Mouse (Mus musculus): ENCODE measurements at regions not wholly inside any gene's neighbourhood (a gene's known extent, or its start where the extent isn't known, plus 50 kb on each side); places are given as distances from the start of the nearest gene placed in this dataset.

DNA sequence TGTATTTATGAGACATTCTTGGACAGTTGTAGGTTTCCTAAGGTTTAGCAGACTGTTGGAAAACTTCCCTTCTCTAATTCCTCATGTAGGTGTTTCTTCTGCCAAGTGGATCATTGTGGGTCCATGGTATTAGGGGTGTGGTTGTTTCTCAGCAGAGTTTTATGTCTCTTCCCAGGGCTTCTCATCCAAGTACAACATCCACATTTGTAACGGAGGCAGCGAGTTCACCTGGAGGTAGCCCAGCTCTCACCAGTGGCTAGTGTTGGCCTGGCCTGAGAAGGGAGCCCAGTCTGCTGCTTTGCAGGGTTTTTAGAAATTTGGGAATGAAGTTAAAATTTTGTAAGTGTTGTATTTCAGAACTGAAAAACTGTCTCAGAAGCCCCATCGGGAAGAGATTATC lies 122.4 kb downstream of the Wnt5a start:
- H3K36me3 ChIP-seq (ENCODE audit: control insufficient read depth, insufficient read depth, low read length): no peaks in the 10 kb centered on the region
- H3K9ac ChIP-seq (ENCODE audit: low read depth, low read length): no peak overlapping the region

DNA sequence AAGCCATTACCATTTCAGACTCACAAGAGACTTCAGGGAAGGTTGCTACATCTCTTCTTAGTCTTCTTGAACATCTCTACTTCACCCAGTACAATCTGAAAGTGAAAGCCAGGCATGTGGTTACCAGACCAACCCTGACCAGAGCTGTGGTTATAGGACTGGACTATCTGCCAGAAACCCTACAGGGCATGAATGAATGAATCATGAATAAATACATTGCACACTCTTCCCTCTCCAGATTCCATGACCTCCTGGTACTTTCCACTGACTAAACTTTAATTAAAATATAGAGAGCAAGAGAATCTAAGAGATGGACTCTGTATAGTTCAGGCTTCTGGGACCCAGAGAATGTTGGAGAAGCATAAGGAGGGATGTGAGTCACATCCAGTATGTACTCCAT lies 130.6 kb downstream of the Wnt5a start:
- H3K9me3 ChIP-seq (ENCODE audit: control insufficient read depth, low read length): no peaks in the 10 kb centered on the region
- no peaks in the 10 kb centered on the region for H3K4me1 ChIP-seq (replicated peaks; ENCODE audit: control insufficient read depth, insufficient read depth, low read length)
- no peak for ATAC-seq (replicated peaks; ENCODE audit: low FRiP score)
- H3K36me3 ChIP-seq (ENCODE audit: control insufficient read depth, insufficient read depth, low read length): no peaks in the 10 kb centered on the region
- no peak overlapping the region for H3K4me3 ChIP-seq (ENCODE audit: low read depth, low read length)
- H3K9ac ChIP-seq (ENCODE audit: low read depth, low read length): no peak overlapping the region
- DNase-seq (ENCODE audit: low spot score): no peak
- no peak overlapping the region for H3K27ac ChIP-seq (ENCODE audit: low read depth, low read length)
- no peak overlapping the region for H3K4me2 ChIP-seq
- H3K27me3 ChIP-seq (replicated peaks; ENCODE audit: control insufficient read depth, insufficient read depth, low read length): no peaks in the 10 kb centered on the region

More for the DNA sequence above, 122.4 kb downstream of the Wnt5a start:
- whole genome bisulfite sequencing: 87% methylated on average over 3 of the region's 3 CpGs
- Histone ChIP-seq H3K27me3 (replicated peaks; ENCODE audit: control insufficient read depth, insufficient read depth, low read length) (no peaks in the 10 kb centered on the region), H3K4me3 (ENCODE audit: low read depth, low read length) (no peak overlapping the region), H3K27ac (ENCODE audit: low read depth, low read length) (no peak overlapping the region), H3K4me2 (no peak overlapping the region), H3K9me3 (ENCODE audit: control insufficient read depth, low read length) (no peaks in the 10 kb centered on the region), H3K4me1 (replicated peaks; ENCODE audit: control insufficient read depth, insufficient read depth, low read length) (no peaks in the 10 kb centered on the region)
- ATAC-seq (replicated peaks; ENCODE audit: low FRiP score) (no peak), DNase-seq (ENCODE audit: low spot score) (no peak)

DNA sequence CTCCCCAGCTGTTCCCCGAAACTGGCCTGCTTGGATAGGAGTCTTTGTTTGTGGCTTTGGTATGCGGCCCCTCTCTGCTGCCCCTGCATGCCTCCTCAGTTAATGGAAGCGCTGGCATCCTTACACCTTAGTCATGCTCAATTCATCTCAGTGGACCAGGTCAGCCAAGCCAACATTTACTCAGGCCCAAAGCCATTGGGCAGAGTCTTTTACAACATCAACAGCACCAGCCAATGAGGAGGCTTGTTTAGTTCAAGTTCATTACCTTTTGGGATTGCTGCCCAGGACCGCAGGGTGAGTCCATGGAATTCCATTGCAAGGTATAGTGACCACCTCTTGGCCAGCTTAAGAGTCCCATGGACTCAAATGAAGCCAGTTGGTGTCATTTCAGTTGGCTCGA lies 134.5 kb downstream of the Wnt5a start:
- Histone ChIP-seq H3K9me3 (ENCODE audit: control insufficient read depth, low read length) (no peaks in the 10 kb centered on the region), H3K36me3 (ENCODE audit: control insufficient read depth, insufficient read depth, low read length) (no peaks in the 10 kb centered on the region), H3K4me1 (replicated peaks; ENCODE audit: control insufficient read depth, insufficient read depth, low read length) (no peaks in the 10 kb centered on the region), H3K27ac (ENCODE audit: low read depth, low read length) (no peak overlapping the region), H3K9ac (ENCODE audit: low read depth, low read length) (no peak overlapping the region), H3K4me3 (ENCODE audit: low read depth, low read length) (no peak overlapping the region), H3K4me2 (no peak overlapping the region), H3K27me3 (replicated peaks; ENCODE audit: control insufficient read depth, insufficient read depth, low read length) (no peaks in the 10 kb centered on the region)
- WGBS: 71% methylated on average over 5 of the region's 5 CpGs
- no peak for ATAC-seq (replicated peaks; ENCODE audit: low FRiP score)
- no peak for DNase-seq (ENCODE audit: low spot score)

DNA sequence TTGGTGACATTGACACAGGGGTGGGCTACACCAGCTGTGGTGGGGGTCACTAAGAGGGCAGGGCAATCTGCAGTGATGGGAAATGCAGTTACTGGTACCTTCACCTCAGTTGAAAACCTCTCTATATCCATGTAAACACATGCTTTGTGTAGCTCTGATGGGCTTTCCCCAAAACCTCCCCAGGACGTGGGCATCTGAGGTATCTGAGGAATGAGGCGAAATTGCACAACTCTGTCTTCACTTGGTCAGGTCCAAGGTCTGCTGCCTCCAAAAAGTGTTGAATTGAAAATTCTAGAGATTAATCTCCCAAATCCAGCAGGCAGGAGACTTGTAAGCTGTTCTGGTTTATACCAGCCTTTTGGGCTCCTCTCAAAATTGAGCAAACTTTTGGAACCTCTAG lies 141.3 kb downstream of the Wnt5a start:
- H3K4me3 ChIP-seq (ENCODE audit: low read depth, low read length): no peak overlapping the region
- WGBS: 84% methylated on average over 2 of the region's 2 CpGs
- no peaks in the 10 kb centered on the region for H3K36me3 ChIP-seq (ENCODE audit: control insufficient read depth, insufficient read depth, low read length)
- ATAC-seq (replicated peaks; ENCODE audit: low FRiP score) (no peak), DNase-seq (ENCODE audit: low spot score) (no peak)
- no peak overlapping the region for H3K4me2 ChIP-seq
- H3K4me1 ChIP-seq (replicated peaks; ENCODE audit: control insufficient read depth, insufficient read depth, low read length): no peaks in the 10 kb centered on the region; the same call in 1 of the 2 replicates
- H3K9ac ChIP-seq (ENCODE audit: low read depth, low read length): no peak overlapping the region
- H3K27ac ChIP-seq (ENCODE audit: low read depth, low read length): no peak overlapping the region
- no peaks in the 10 kb centered on the region for H3K9me3 ChIP-seq (ENCODE audit: control insufficient read depth, low read length)
- H3K27me3 ChIP-seq (replicated peaks; ENCODE audit: control insufficient read depth, insufficient read depth, low read length): no peaks in the 10 kb centered on the region

DNA sequence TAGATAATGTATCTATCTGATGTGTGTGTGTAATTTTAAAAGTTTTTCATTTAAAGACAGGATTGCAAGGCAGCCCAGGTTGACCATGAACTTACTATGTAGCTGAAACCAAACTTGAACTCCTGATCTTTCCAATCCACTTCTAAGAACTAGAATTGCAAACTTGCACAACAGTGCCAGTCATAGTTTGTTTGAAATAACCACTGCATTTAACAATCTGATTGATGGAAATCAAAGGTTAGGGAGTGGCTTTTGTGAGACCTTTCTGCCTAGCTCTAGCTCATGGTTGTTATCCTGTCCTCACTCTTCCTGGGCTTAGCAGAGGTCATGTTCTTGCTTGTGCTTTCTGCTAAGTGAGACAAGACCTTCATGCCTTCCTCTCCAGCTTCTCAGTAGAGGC lies 144.9 kb downstream of the Wnt5a start:
- Histone ChIP-seq H3K27ac (ENCODE audit: low read depth, low read length) (no peak overlapping the region), H3K4me3 (ENCODE audit: low read depth, low read length) (no peak overlapping the region), H3K27me3 (replicated peaks; ENCODE audit: control insufficient read depth, insufficient read depth, low read length) (no peaks in the 10 kb centered on the region), H3K9ac (ENCODE audit: low read depth, low read length) (no peak overlapping the region), H3K4me1 (replicated peaks; ENCODE audit: control insufficient read depth, insufficient read depth, low read length) (no peaks in the 10 kb centered on the region; the same call in 1 of the 2 replicates), H3K4me2 (no peak overlapping the region), H3K9me3 (ENCODE audit: control insufficient read depth, low read length) (no peaks in the 10 kb centered on the region), H3K36me3 (ENCODE audit: control insufficient read depth, insufficient read depth, low read length) (no peaks in the 10 kb centered on the region)
- ATAC-seq (replicated peaks; ENCODE audit: low FRiP score): no peak
- DNase-seq (ENCODE audit: low spot score): no peak

DNA sequence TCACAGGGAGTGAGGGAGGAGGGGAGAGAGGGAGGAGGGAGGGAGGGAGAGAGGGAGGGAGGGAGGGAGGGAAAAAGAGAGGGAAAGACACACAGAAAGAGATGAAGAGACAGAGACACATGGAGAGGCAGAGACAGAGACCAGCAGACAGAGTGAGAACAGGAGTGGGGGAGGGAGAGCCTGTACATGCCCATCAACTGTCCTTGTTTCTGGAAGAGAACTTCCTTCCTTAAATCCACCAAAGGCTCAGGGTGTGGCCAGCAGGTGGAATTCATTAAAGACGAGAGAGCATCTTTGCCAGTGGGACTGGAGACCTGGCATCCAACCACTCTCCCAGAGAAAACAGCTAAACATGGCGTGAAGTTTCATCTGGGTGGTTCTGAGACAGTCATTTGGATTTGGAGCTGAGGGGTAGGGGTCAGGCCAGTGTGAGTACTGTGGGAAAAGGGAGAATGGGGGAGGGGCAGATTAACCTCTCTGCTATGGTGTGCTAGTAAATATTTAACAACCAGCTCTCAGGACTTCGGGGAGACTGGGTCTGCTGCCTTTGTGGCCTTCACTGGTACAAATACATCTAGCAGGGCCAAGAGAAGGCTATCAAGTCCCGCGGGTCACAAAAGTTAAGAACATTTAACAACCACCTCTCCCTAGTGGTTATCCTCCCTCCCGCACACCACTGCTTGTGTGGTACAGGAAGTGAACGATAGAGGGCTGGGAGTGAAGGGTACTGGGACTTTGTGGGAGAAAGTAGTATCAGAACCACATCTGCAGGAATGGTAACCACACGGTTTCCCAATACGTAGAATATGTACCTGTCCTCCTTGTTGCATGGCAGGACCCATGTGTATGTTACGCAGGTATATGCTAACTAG lies 148.7 kb downstream of the Wnt5a start:
- H3K4me2 ChIP-seq: no peak overlapping the region
- ATAC-seq (replicated peaks; ENCODE audit: low FRiP score) (0 out of 2 replicates have a peak, but pooled peaks have one; percentile 62), DNase-seq (ENCODE audit: low spot score) (no peak)
- no peaks in the 10 kb centered on the region; the same call in 1 of the 2 replicates for H3K4me1 ChIP-seq (replicated peaks; ENCODE audit: control insufficient read depth, insufficient read depth, low read length)
- H3K4me3 ChIP-seq (ENCODE audit: low read depth, low read length): no peak overlapping the region
- H3K27ac ChIP-seq (ENCODE audit: low read depth, low read length): no peak overlapping the region
- no peaks in the 10 kb centered on the region for H3K27me3 ChIP-seq (replicated peaks; ENCODE audit: control insufficient read depth, insufficient read depth, low read length)
- H3K9me3 ChIP-seq (ENCODE audit: control insufficient read depth, low read length): no peaks in the 10 kb centered on the region
- WGBS: 72% methylated on average over 10 of the region's 10 CpGs
- H3K9ac ChIP-seq (ENCODE audit: low read depth, low read length): no peak overlapping the region
- no peaks in the 10 kb centered on the region for H3K36me3 ChIP-seq (ENCODE audit: control insufficient read depth, insufficient read depth, low read length)

DNA sequence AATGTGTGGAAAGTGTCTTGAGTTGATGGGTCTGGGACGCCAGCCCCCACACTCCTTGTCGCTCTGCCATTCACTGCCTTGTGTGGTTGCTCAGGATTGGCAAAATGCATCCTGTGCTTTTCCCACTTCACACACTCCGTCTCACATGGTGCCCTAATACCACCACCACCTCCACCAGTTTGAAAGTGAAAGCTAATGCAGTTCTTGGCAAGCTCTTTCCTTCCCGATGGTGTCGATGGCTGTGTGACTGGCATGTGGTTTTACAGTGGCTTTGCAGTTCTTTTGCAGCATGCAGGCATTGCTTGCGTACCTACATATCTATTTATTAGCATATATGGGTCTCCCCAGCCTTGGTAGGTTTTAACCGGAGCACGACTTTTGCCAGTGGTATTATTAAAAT lies 152.7 kb downstream of the Wnt5a start:
- Histone ChIP-seq H3K9me3 (ENCODE audit: control insufficient read depth, low read length) (no peaks in the 10 kb centered on the region), H3K9ac (ENCODE audit: low read depth, low read length) (no peak overlapping the region), H3K27ac (ENCODE audit: low read depth, low read length) (no peak overlapping the region), H3K4me3 (ENCODE audit: low read depth, low read length) (no peak overlapping the region), H3K4me2 (no peak overlapping the region), H3K36me3 (ENCODE audit: control insufficient read depth, insufficient read depth, low read length) (no peaks in the 10 kb centered on the region), H3K4me1 (replicated peaks; ENCODE audit: control insufficient read depth, insufficient read depth, low read length) (no peaks in the 10 kb centered on the region), H3K27me3 (replicated peaks; ENCODE audit: control insufficient read depth, insufficient read depth, low read length) (no peaks in the 10 kb centered on the region)
- ATAC-seq (replicated peaks; ENCODE audit: low FRiP score) (no peak), DNase-seq (ENCODE audit: low spot score) (no peak)
- WGBS: 86% methylated on average over 8 of the region's 8 CpGs

DNA sequence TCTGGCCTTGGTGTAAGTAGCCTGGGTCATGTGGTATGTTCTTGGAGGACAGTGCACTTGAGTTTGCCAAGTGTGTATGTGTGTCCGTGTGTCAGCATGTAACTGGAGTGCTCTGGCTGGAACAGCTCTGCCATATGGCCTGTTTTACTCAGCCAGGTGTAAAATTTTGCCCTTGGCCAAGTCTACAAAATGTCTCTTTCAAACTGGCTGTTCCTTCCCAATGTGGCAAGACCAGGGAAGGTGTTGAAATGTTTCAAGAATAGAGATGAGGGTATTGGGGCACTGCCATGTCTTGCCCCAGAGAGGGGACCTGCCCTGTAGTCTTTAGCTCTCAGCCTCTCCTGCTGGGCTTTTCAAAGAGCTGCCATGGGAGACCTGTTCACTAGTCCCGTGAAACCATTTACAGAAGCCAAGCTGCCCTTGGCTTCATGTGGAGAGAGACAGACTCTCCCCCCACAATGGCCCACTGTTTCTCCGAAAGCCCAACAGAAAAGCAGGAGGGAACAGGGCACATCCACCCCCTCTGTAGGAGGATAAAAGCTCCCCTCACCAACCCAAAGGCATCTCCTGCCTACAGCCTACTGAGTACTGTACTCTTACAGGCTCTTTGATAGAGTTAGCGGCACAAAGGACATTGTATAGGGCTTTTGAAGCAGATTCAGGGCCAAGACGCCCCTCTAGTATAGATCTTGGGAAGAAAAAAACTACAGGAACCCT lies 156.5 kb downstream of the Wnt5a start:
- WGBS: 75% methylated on average over 5 of the region's 5 CpGs
- Histone ChIP-seq H3K9me3 (ENCODE audit: control insufficient read depth, low read length) (no peaks in the 10 kb centered on the region), H3K36me3 (ENCODE audit: control insufficient read depth, insufficient read depth, low read length) (no peaks in the 10 kb centered on the region), H3K4me2 (no peak overlapping the region), H3K4me3 (ENCODE audit: low read depth, low read length) (no peak overlapping the region), H3K27me3 (replicated peaks; ENCODE audit: control insufficient read depth, insufficient read depth, low read length) (no peaks in the 10 kb centered on the region), H3K9ac (ENCODE audit: low read depth, low read length) (no peak overlapping the region), H3K4me1 (replicated peaks; ENCODE audit: control insufficient read depth, insufficient read depth, low read length) (no peaks in the 10 kb centered on the region), H3K27ac (ENCODE audit: low read depth, low read length) (no peak overlapping the region)
- DNase-seq (ENCODE audit: low spot score) (no peak), ATAC-seq (replicated peaks; ENCODE audit: low FRiP score) (no peak)

DNA sequence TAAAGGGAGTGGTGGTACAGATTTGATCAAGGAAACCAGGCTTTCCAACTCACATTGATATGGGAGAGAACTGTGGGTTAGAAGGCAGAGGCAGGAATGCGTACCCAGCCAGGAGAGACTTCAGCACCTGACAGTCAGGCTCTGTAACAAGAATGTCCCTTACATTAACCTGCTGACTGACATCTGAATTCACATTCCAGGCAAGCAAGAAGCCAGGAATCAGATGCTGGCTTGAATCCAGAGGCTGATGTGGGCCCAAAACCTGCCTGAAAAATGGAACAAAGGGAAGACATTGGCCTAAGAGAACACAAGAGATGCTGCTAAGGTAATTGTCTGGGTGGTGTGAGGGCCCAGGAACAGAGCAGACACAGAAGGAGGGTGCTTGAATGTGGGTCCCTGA lies 158.8 kb downstream of the Wnt5a start:
- Histone ChIP-seq H3K4me2 (no peak overlapping the region), H3K27ac (ENCODE audit: low read depth, low read length) (no peak overlapping the region)

More for the DNA sequence above, 158.8 kb downstream of the Wnt5a start:
- no peak for ATAC-seq (replicated peaks; ENCODE audit: low FRiP score)
- Histone ChIP-seq H3K36me3 (ENCODE audit: control insufficient read depth, insufficient read depth, low read length) (no peaks in the 10 kb centered on the region), H3K4me1 (replicated peaks; ENCODE audit: control insufficient read depth, insufficient read depth, low read length) (no peaks in the 10 kb centered on the region), H3K9me3 (ENCODE audit: control insufficient read depth, low read length) (no peaks in the 10 kb centered on the region), H3K27me3 (replicated peaks; ENCODE audit: control insufficient read depth, insufficient read depth, low read length) (no peaks in the 10 kb centered on the region), H3K4me3 (ENCODE audit: low read depth, low read length) (no peak overlapping the region), H3K9ac (ENCODE audit: low read depth, low read length) (no peak overlapping the region)
- DNase-seq (ENCODE audit: low spot score): no peak
- WGBS: 81% methylated on average over 1 of the region's 1 CpGs

All from liver, embryonic 11.5 days (tissue).